Mouse (Mus musculus) midbrain, embryonic 12.5 days (tissue): ENCODE results near the gene Cenpt. TPM values are rescaled to one million over a fixed set of nuclear protein-coding genes. Genes with fewer than 3 reads are reported as not detected.
A peak's percentile ranks its signal among the peaks of the same experiment; 100 is the strongest.
"Not testable (repeated sequence)": the region's sequence is repeated elsewhere in the genome, so short reads cannot be mapped to it uniquely, and the experiment has no call there.

Source experiments
- ATAC-seq: fragments of 200-750 bp; cut with Nextera tagmentation; 2 replicates; pipeline ENCODE4 v1.8.0; 2017; ENCODE audit warnings: low read depth, moderate TSS enrichment, moderate library complexity; ENCODE audit not compliant: low FRiP score
- H3K27ac ChIP-seq: fragments of 300-500 bp; sonication (generic); replicated peaks from 2 replicates; pipeline ENCODE4 v1.5.1; 2016; ENCODE audit warnings: mild to moderate bottlenecking
- H3K27me3 ChIP-seq: fragments of 300-500 bp; sonication (generic); 2 replicates; pipeline ENCODE4 v1.6.1; 2016; ENCODE audit warnings: mild to moderate bottlenecking
- H3K36me3 ChIP-seq: fragments of 300-500 bp; sonication (generic); 2 replicates; pipeline ENCODE4 v1.6.1; 2016
- H3K4me1 ChIP-seq: fragments of 300-500 bp; sonication (generic); 2 replicates; pipeline ENCODE4 v1.6.1; 2016
- H3K4me2 ChIP-seq: fragments of 300-500 bp; sonication (generic); replicated peaks from 2 replicates; pipeline ENCODE4 v1.6.1; 2016; ENCODE audit warnings: mild to moderate bottlenecking, moderate library complexity
- H3K4me3 ChIP-seq: fragments of 300-500 bp; sonication (generic); 2 replicates; pipeline ENCODE4 v1.5.1; 2016; ENCODE audit warnings: mild to moderate bottlenecking
- H3K9ac ChIP-seq: fragments of 300-500 bp; sonication (generic); replicated peaks from 2 replicates; pipeline ENCODE4 v1.6.1; 2016; ENCODE audit warnings: mild to moderate bottlenecking, moderate library complexity
- H3K9me3 ChIP-seq: fragments of 300-500 bp; sonication (generic); 2 replicates; pipeline ENCODE4 v1.6.1; 2016; ENCODE audit warnings: mild to moderate bottlenecking
- WGBS: fragments of 180-500 bp; shearing (Covaris S2); methylation state at CpG from one replicate; pipeline ENCODE4 v1.1.7; 2016; 5-methylcytosine and 5-hydroxymethylcytosine counted together
- polyA plus RNA-seq: library from polyadenylated mRNA; unstranded; fragments of >200 nt; fragmentation: Nextera tagmentation; extraction: Ambion mirVana; gene quantifications from 2 replicates; pipeline ENCODE4 v1.2.1, GENCODE M21; 2016

Gene Cenpt
- polyA plus RNA-seq, 1 experiment from 2014 or later, result 66.3 TPM

DNA sequence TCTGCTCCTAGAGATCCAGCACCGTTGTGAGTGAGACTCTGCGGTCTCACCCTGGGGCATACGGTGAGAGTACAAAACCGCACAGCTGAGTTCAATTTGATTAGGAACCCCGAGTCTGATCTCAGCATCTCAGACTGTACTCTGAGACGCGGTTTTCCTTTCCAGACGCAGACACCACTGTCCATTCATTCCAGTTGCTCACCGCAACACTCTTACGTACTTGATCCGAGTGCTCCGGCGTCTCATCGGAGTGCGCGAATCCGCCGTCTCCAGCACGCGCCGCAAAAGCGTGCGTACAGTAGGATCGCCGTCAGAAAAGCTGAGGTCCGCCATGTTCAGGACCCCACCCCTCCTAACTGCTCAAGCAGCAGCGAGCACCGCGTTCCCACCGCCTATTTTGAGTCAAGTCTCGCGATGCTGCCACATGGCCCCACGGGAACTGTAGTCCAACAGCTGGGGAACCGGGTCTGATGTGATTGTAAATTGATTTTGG, 1.4 kb downstream of the Cenpt start:
- Histone ChIP-seq H3K4me3 (peak overlapping the region; percentile 76), H3K4me2 (peak overlapping the region; percentile 87), H3K9ac (peak overlapping the region; percentile 81), H3K9me3 (no peaks in the 10 kb centered on the region), H3K27me3 (no peaks in the 10 kb centered on the region), H3K27ac (peak overlapping the region; percentile 64), H3K36me3 (peaks cover 31% of the 10 kb centered on the region), H3K4me1 (peaks cover 21% of the 10 kb centered on the region)
- ATAC-seq, result peak; percentile 83
- under 1% methylated on average over 34 of the region's 34 CpGs for WGBS

DNA sequence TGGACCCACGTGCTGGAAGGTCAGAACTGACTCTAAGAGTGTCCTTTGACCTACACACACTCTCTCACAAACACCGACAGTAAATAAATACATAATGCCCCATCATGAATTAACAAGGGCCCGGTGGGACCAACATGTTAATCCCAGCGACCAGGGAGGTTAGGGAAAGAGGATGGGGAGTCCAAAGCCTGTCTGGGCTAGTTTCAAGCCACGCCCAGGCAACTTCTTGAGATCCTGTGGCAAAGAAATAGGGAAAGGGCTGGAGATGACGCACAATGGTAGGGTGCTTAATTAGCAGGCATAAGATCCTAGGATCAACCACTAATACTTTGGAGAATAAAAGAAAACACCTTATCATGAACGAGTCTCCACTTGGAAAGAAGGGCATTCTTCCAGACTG, 2.5 kb downstream of the Cenpt start:
- no peak overlapping the region for H3K27ac ChIP-seq
- ATAC-seq, result no peak
- WGBS, result 81% methylated on average over 7 of the region's 7 CpGs

DNA sequence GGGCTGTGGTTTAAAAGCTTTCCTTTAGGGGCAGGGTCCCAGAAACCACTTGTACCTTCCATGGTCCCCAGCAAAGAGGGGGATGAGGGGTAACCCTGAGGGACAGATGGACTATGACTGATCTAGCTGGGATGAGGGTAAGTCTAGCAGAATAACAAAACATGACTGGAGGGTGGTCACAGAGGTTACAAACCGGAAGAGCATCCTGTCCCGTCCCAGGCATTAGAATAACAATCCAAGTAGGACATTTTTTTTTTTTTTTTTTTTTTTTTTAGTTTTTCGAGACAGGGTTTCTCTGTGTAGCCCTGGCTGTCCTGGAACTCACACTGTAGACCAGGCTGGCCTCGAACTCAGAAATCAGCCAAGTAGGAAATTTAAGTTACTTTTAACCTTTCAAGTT, 3.1 kb downstream of the Cenpt start:
- WGBS, result 87% methylated on average over 4 of the region's 4 CpGs
- Histone ChIP-seq H3K9me3 (no peaks in the 10 kb centered on the region), H3K27me3 (no peaks in the 10 kb centered on the region), H3K27ac (no peak overlapping the region), H3K36me3 (peaks cover 48% of the 10 kb centered on the region), H3K9ac (no peak overlapping the region), H3K4me1 (peaks cover 8% of the 10 kb centered on the region), H3K4me3 (no peak overlapping the region), H3K4me2 (no peak overlapping the region)
- no peak for ATAC-seq

More for the DNA sequence above, 2.5 kb downstream of the Cenpt start:
- H3K4me1 ChIP-seq, result peaks cover 11% of the 10 kb centered on the region
- peak overlapping the region; percentile 20 for H3K4me3 ChIP-seq
- H3K27me3 ChIP-seq, result no peaks in the 10 kb centered on the region
- H3K4me2 ChIP-seq, result peak overlapping the region; percentile 87
- peaks cover 42% of the 10 kb centered on the region for H3K36me3 ChIP-seq
- no peaks in the 10 kb centered on the region for H3K9me3 ChIP-seq
- no peak overlapping the region; the same call in 1 of the 2 replicates for H3K9ac ChIP-seq

DNA sequence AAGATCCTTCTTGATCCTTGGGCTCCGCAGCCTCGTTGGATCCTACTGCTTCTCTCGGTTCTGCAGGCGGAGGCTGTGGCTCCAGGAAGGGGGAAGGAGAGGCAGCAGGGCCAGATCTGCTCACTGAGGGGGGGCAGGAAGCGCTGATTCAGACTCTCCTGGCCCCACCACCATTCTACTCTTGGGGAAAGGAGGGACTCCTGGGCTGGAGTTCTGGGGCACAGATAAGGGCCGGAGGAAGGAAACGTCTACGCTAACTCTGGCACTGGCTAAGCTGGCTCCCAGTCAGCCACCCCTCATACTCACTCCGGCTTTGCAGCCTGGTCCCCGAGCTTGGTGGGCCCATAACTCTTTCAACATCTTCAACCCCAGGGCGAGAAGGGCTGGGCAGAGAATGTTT, 6.4 kb downstream of the Cenpt start:
- H3K4me1 ChIP-seq, result peaks cover 8% of the 10 kb centered on the region
- H3K4me2 ChIP-seq, result no peak overlapping the region
- H3K36me3 ChIP-seq, result peaks cover 64% of the 10 kb centered on the region
- no peak overlapping the region for H3K9ac ChIP-seq
- H3K27ac ChIP-seq, result no peak overlapping the region
- no peak overlapping the region for H3K4me3 ChIP-seq
- H3K27me3 ChIP-seq, result no peaks in the 10 kb centered on the region
- WGBS, result 94% methylated on average over 11 of the region's 11 CpGs
- ATAC-seq, result no peak
- no peaks in the 10 kb centered on the region for H3K9me3 ChIP-seq

DNA sequence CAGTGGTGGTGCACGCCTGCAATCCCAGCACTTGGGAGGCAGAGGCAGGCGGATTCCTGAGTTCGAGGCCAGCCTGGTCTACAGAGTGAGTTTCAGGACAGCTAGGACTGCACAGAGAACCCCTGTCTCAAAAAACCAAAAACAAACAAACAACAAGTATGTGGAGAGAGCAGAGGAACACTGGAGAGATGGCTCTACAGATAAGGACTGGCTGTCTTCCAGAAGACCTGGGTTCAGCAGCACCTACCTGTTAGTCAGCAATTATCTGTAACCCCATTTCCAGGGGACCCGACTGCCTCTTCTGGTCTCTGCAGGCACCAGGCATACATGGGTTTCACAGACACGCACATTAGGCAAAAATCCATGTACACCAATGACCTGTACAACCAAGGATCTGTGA, 13.9 kb downstream of the Cenpt start:
- no peak for ATAC-seq
- 96% methylated on average over 5 of the region's 5 CpGs for WGBS
- H3K27ac ChIP-seq, result no peak overlapping the region
- no peak overlapping the region for H3K9ac ChIP-seq
- no peaks in the 10 kb centered on the region for H3K4me1 ChIP-seq
- H3K27me3 ChIP-seq, result no peaks in the 10 kb centered on the region
- H3K4me2 ChIP-seq, result no peak overlapping the region
- no peaks in the 10 kb centered on the region for H3K9me3 ChIP-seq
- no peak overlapping the region for H3K4me3 ChIP-seq
- peaks cover 8% of the 10 kb centered on the region for H3K36me3 ChIP-seq

DNA sequence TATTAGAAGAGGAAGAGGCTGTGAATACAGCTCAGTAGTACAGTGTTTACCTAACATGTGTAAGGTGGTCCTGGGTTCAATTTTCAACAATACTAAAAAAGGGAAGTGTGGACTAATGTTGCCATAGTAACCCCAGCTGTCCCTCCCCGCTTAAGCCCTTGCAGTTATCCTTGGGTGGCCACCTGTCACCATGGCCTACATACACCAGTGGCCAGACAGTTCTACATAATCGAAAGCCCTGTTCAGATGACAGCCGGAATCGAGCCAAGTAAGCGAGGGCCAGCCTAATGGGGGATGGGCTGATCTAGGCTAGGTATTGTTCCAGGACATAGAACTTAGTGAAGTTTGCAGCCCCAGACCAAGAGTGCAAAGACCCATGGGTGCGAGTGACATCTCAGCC, 16.1 kb downstream of the Cenpt start:
- Histone ChIP-seq H3K27me3 (no peaks in the 10 kb centered on the region), H3K9ac (no peak overlapping the region), H3K27ac (no peak overlapping the region), H3K36me3 (no peaks in the 10 kb centered on the region), H3K4me3 (no peak overlapping the region), H3K4me2 (no peak overlapping the region), H3K9me3 (no peaks in the 10 kb centered on the region), H3K4me1 (no peaks in the 10 kb centered on the region)
- ATAC-seq, result no peak
- 77% methylated on average over 6 of the region's 6 CpGs for WGBS

DNA sequence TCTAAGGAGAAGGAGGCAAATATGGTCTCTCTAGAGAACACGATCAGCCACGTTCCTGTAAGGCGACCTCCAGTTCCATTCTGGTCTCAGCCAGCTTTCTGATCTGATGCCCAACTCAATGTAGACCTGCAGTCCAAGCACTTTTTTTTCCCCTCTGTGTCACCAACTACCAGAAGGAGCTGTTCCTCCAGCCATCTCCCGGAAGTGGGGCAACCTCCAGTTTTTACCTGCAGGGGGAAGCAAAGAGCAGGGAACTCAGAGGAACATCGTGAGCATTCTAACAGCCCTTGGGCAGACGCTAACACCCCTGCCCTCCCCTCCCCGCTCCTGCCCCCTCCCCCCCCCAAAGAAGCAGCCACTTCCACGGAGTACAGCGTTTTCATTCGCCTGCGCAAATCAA, 17.8 kb downstream of the Cenpt start:
- no peak overlapping the region for H3K4me3 ChIP-seq
- no peak overlapping the region for H3K9ac ChIP-seq
- H3K4me1 ChIP-seq, result no peaks in the 10 kb centered on the region
- no peaks in the 10 kb centered on the region for H3K27me3 ChIP-seq
- H3K4me2 ChIP-seq, result no peak overlapping the region
- no peak for ATAC-seq
- no peak overlapping the region for H3K27ac ChIP-seq
- H3K9me3 ChIP-seq, result no peaks in the 10 kb centered on the region
- 32% methylated on average over 11 of the region's 11 CpGs for WGBS
- no peaks in the 10 kb centered on the region for H3K36me3 ChIP-seq

DNA sequence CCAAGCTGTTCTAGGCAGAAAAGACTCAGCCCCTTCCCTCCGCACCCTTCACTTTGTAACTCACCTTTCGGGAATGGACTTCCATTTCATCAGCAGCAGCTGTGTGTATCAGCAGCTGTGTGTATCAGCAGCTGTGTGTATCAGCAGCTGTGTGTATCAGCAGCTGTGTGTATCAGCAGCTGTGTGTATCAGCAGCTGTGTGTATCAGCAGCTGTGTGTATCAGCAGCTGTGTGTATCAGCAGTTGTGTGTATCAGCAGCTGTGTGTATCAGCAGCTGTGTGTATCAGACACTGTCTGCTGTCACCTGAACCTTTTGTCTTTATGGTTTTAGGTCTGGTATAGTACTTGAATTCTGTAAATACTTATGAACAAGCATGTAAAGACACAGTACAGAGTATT, 19.3 kb downstream of the Cenpt start:
- not testable (repeated sequence) for H3K36me3 ChIP-seq, H3K4me1 ChIP-seq, H3K4me2 ChIP-seq, H3K9ac ChIP-seq, H3K27ac ChIP-seq, H3K4me3 ChIP-seq, H3K9me3 ChIP-seq, H3K27me3 ChIP-seq, ATAC-seq
- WGBS, result 82% methylated on average over 2 of the region's 2 CpGs

DNA sequence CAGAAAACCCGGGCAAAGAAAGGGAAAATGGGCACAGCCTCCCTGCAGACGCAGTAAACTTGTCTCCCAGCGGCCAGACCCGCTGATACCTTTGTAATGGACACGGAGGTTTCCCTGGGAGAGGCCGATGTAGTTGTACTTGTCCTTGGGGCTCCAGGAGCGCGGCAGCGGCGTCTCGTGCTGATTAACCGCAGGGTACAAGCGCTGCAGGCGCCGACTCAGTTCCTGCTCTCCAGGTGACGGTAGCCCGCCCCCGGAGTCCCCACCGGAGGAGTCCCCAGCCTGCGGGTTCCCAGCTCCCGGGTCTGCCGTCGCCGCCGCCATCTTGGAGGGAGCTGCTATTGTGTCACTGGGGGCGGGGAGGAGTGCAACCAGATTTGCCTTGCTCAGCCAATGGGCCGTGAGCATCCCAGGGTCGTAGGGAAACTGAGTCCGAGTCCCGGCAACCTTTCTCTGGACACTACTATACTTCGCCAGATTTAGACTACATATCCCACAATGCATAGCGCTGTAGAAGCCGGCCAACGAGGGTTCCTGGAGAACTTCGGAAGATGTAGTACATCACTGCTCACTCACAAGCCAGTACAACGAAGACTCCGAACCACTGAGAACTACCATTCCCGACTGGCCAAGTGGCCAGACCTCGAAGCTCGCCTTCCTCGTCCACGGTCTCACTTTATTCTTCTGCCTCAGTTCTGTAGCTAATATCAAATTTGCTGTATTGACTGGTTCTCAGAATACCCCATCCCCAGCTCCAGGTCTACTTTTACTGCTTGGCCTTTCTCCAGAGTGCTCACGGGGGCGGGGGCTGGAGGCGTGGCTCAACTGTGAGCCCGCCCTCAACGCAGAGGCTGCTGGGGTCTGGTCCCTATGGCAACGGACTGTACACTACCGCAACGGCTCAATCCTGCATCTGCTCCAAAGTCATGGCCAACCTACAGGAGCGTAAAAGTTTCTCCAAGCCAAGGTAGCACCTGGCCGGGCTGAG, 25.9 kb downstream of the Cenpt start, which contains the start of the genes Ranbp10 and Tsnaxip1:
Ranbp10 (minus strand) TSS at position 490 of the 988 bp plus-strand sequence.
Tsnaxip1 (plus strand) TSS at position 871 of the 988 bp plus-strand sequence.
- H3K9me3 ChIP-seq, result no peaks in the 10 kb centered on the region
- H3K4me1 ChIP-seq, result peaks cover 22% of the 10 kb centered on the region
- H3K27ac ChIP-seq, result peak within 1 kb of the TSS; percentile 68
- under 1% methylated on average over 52 of the region's 52 CpGs for WGBS
- H3K9ac ChIP-seq, result peak within 1 kb of the TSS; percentile 84
- H3K4me3 ChIP-seq, result peak within 1 kb of the TSS; percentile 77
- peak within 1 kb of the TSS; percentile 97 for H3K4me2 ChIP-seq
- peak; percentile 99 for ATAC-seq
- no peaks in the 10 kb centered on the region for H3K27me3 ChIP-seq
- peaks cover 23% of the 10 kb centered on the region for H3K36me3 ChIP-seq

DNA sequence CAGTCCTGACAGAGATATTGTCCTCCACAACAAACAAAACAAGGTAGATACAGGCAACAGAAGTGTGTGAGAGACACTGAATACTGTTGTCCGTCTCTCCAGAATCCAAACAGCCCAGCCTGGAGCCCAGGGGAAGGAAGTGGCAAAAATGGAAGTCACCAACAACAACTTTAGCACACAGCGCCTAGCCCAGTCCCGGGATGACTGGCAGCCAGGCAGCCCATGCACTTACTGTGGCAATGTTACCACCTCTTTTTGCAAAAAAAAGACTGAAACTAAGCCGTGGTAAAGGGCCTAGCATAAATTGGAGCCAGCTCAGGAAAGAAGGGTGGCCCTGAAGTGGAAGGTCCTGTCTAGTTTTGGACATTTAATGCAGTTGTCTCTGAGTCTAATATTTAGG, 26.7 kb downstream of the Cenpt start:
- H3K27me3 ChIP-seq, result no peaks in the 10 kb centered on the region
- peak overlapping the region; percentile 97 for H3K4me2 ChIP-seq
- H3K9me3 ChIP-seq, result no peaks in the 10 kb centered on the region
- H3K36me3 ChIP-seq, result peaks cover 30% of the 10 kb centered on the region
- H3K4me3 ChIP-seq, result peak overlapping the region; percentile 77
- no peak for ATAC-seq
- 10% methylated on average over 4 of the region's 4 CpGs for WGBS
- H3K9ac ChIP-seq, result peak overlapping the region; percentile 84
- peaks cover 22% of the 10 kb centered on the region for H3K4me1 ChIP-seq
- peak overlapping the region; percentile 54; the same call in 1 of the 2 replicates for H3K27ac ChIP-seq

DNA sequence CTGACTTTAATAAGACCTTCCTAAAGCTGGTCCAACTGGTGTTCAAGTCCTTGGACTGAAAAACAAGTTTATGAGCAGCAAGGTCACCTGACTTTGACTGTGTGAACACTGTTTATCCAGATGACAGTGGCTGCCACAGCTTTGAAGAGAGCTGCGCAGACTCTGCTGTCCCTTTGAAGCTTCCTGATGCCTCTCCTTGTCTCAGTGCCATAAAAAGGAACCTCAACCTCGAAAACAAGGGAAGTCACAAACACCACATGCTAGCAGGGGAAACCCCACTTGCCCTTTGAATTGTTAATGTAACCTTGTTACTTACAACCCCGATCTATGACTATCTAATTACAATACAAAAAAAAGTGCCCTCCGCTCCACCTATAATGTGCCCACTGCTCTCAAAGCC, 27.6 kb downstream of the Cenpt start:
- no peak overlapping the region for H3K27ac ChIP-seq
- WGBS, result 89% methylated on average over 4 of the region's 4 CpGs
- no peak for ATAC-seq
- H3K9me3 ChIP-seq, result no peaks in the 10 kb centered on the region
- H3K36me3 ChIP-seq, result peaks cover 39% of the 10 kb centered on the region
- peak overlapping the region; percentile 77 for H3K4me3 ChIP-seq
- H3K27me3 ChIP-seq, result no peaks in the 10 kb centered on the region
- peaks cover 22% of the 10 kb centered on the region for H3K4me1 ChIP-seq
- H3K4me2 ChIP-seq, result peak overlapping the region; percentile 97
- no peak overlapping the region for H3K9ac ChIP-seq

DNA sequence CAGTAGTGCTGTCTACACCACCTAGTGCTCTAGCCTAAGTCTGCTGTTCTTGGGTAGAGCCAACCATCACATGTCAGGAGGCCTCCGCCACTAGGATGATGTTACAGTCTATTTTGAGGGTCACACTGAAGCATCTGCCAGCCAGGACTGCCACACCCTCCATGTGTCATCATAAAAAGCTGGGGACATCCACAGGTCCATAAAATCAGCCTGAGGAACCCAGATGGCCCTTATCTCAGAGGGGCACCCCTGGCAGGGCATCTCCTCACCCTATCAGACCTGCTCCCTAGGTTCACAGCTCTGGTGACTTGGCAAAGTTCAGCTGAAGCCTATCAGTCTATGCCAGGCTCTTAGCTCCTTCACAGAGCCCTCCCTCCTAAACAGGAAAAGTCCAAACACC, 32.2 kb downstream of the Cenpt start:
- no peak overlapping the region for H3K27ac ChIP-seq
- H3K27me3 ChIP-seq, result no peaks in the 10 kb centered on the region
- H3K4me3 ChIP-seq, result no peak overlapping the region
- H3K4me2 ChIP-seq, result no peak overlapping the region
- H3K9ac ChIP-seq, result no peak overlapping the region
- H3K36me3 ChIP-seq, result peaks cover 54% of the 10 kb centered on the region
- 95% methylated on average over 1 of the region's 1 CpGs for WGBS
- peak; percentile 16; the same call in 1 of the 2 replicates for ATAC-seq
- peaks cover 12% of the 10 kb centered on the region for H3K4me1 ChIP-seq
- H3K9me3 ChIP-seq, result no peaks in the 10 kb centered on the region
